Mouse (Mus musculus): ENCODE results near the gene Cfap77.
A peak's percentile ranks its signal among the peaks of the same experiment; 100 is the strongest.

Cfap77 gene

GRCm38 (mm10) chr2:28943666-28944516 is 111.0 kb downstream of the Cfap77 start:
- DNase-seq (ENCODE audit: low spot score) = no peak

- DNase-seq (ENCODE audit: low spot score) = no peak
Measured at GRCm38 (mm10) chr2:28938997-28939396, 115.9 kb downstream of the Cfap77 start.

GRCm38 (mm10) chr2:28930571-28930970 is 124.3 kb downstream of the Cfap77 start:
- no peak for DNase-seq (ENCODE audit: low spot score)

GRCm38 (mm10) chr2:28923912-28924311 is 131.0 kb downstream of the Cfap77 start:
- DNase-seq (ENCODE audit: low spot score) = peak; percentile 45

GRCm38 (mm10) chr2:28919001-28919400 is 135.9 kb downstream of the Cfap77 start:
- no peak for DNase-seq (ENCODE audit: low spot score)

- no peak for DNase-seq (ENCODE audit: low spot score)
Measured at GRCm38 (mm10) chr2:28917518-28918361, 137.1 kb downstream of the Cfap77 start.

- no peak for DNase-seq (ENCODE audit: low spot score)
Measured at GRCm38 (mm10) chr2:28917156-28917517, 137.7 kb downstream of the Cfap77 start.

- DNase-seq (ENCODE audit: low spot score) = no peak
Measured at GRCm38 (mm10) chr2:28916513-28916865, 138.4 kb downstream of the Cfap77 start, which contains the start of gene Barhl1. Gene Barhl1, minus strand, starts transcription at chr2:28916668.

GRCm38 (mm10) chr2:28915768-28916512 is 138.9 kb downstream of the Cfap77 start:
- no peak for DNase-seq (ENCODE audit: low spot score)

GRCm38 (mm10) chr2:28915104-28915738 is 139.6 kb downstream of the Cfap77 start:
- no peak for DNase-seq (ENCODE audit: low spot score)

- no peak for DNase-seq (ENCODE audit: low spot score)
Measured at GRCm38 (mm10) chr2:28914121-28914520, 140.7 kb downstream of the Cfap77 start.

- no peak for DNase-seq (ENCODE audit: low spot score)
Measured at GRCm38 (mm10) chr2:28912961-28913360, 141.9 kb downstream of the Cfap77 start.

GRCm38 (mm10) chr2:28912039-28912700 is 142.7 kb downstream of the Cfap77 start:
- no peak for DNase-seq (ENCODE audit: low spot score)

- no peak for DNase-seq (ENCODE audit: low spot score)
Measured at GRCm38 (mm10) chr2:28911331-28912038, 143.4 kb downstream of the Cfap77 start.

GRCm38 (mm10) chr2:28910877-28911276 is 144.0 kb downstream of the Cfap77 start:
- no peak for DNase-seq (ENCODE audit: low spot score)

GRCm38 (mm10) chr2:28909818-28910710 is 144.8 kb downstream of the Cfap77 start:
- no peak for DNase-seq (ENCODE audit: low spot score)

GRCm38 (mm10) chr2:28909186-28909817 is 145.6 kb downstream of the Cfap77 start:
- DNase-seq (ENCODE audit: low spot score) = no peak

- no peak for DNase-seq (ENCODE audit: low spot score)
Measured at GRCm38 (mm10) chr2:28908389-28909153, 146.3 kb downstream of the Cfap77 start.
